In the genomic region with DNA sequence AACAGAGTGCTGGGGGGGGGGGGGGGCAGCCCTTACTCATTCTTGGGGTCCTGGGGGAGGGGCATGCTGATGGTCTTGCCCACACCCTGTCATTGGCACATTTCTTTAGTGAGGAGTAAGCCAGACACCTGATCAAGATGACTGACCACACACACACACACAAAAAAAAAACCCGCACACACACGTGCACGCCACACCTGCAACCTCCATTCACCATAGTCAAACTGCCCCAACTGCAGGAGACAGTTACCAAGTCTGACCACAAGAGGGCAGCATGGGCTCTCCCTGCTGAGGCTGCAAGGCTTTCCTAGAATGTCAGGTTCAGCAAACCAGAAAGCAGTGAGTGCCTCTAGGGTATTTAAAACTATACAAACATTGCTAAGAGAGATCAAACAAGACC, we compare ENCODE assay signal across 9 mouse cellular contexts. TPM values are rescaled to one million over a fixed set of nuclear protein-coding genes. Genes with fewer than 3 reads are reported as not detected.
A peak's percentile ranks its signal among the peaks of the same experiment; 100 is the strongest.
DNase-seq lines count a peak whose midpoint lies in the region; ATAC-seq lines count a peak whose summit lies in the region.
"Had no signal": no experiment of that assay in that cellular context is flagged by ENCODE, and none has a peak within 500 bp of the region (broad histone marks: within the 10 kb centered on the region; RNA-seq: fewer than 3 reads in every experiment).

No protein-coding gene starts in this region.

- H3K4me3 ChIP-seq in heart, embryonic 11.5 days (ENCODE audit: low read depth, low read length), result no peak overlapping the region
- no peak overlapping the region for H3K4me3 ChIP-seq in hindbrain, embryonic 14.5 days (replicated peaks; ENCODE audit: low read length)
- no peak overlapping the region for H3K4me3 ChIP-seq in midbrain, embryonic 13.5 days (replicated peaks)
- H3K4me3 ChIP-seq: myocyte had no signal

- WGBS in heart, embryonic 11.5 days (ENCODE audit: insufficient replicate concordance), result 38% methylated on average over 3 of the region's 3 CpGs
- WGBS in hindbrain, embryonic 14.5 days, result 36% methylated on average over 3 of the region's 3 CpGs
- 26% methylated on average over 3 of the region's 3 CpGs for WGBS in midbrain, embryonic 13.5 days

- intact Hi-C loops in left cerebral cortex, postnatal 10 days (cut with DNase I), result loop anchor here (5.0 to 10.0 kb wide), 2 partner anchors 170 to 272 kb away; no protein-coding TSS in a partner anchor

- H3K27me3 ChIP-seq in heart, embryonic 11.5 days (ENCODE audit: control insufficient read depth, insufficient read depth, low read length), result no peaks in the 10 kb centered on the region
- no peaks in the 10 kb centered on the region for H3K27me3 ChIP-seq in hindbrain, embryonic 14.5 days (ENCODE audit: control insufficient read depth, insufficient read depth, low read length)
- no peaks in the 10 kb centered on the region for H3K27me3 ChIP-seq in midbrain, embryonic 13.5 days

- no peak overlapping the region for H3K9ac ChIP-seq in heart, embryonic 11.5 days (ENCODE audit: low read depth, low read length)
- no peak overlapping the region for H3K9ac ChIP-seq in hindbrain, embryonic 14.5 days
- H3K9ac ChIP-seq in midbrain, embryonic 13.5 days (replicated peaks), result no peak overlapping the region

- no peak overlapping the region for H3K4me2 ChIP-seq in heart, embryonic 11.5 days
- H3K4me2 ChIP-seq in hindbrain, embryonic 14.5 days (replicated peaks), result no peak overlapping the region
- no peak overlapping the region for H3K4me2 ChIP-seq in midbrain, embryonic 13.5 days (replicated peaks)

- H3K9me3 ChIP-seq in heart, embryonic 11.5 days (replicated peaks; ENCODE audit: control insufficient read depth, low read length), result no peaks in the 10 kb centered on the region
- no peaks in the 10 kb centered on the region for H3K9me3 ChIP-seq in hindbrain, embryonic 14.5 days (ENCODE audit: control insufficient read depth, low read length)
- no peaks in the 10 kb centered on the region for H3K9me3 ChIP-seq in midbrain, embryonic 13.5 days

- no peak for ATAC-seq in heart, embryonic 11.5 days (replicated peaks; ENCODE audit: insufficient number of reproducible peaks, low FRiP score, low TSS enrichment)
- ATAC-seq in hindbrain, embryonic 14.5 days (ENCODE audit: low FRiP score), result 0 out of 2 replicates have a peak, but pooled peaks have one; percentile 53
- 0 out of 2 replicates have a peak, but pooled peaks have one; percentile 19 for ATAC-seq in midbrain, embryonic 13.5 days

- peak; percentile 61 to 81 for DNase-seq in heart, adult 18-20 months
- DNase-seq in adrenal gland, postnatal 25 days, result peak; percentile 83
- DNase-seq in embryo, embryonic 9.5 days (ENCODE audit: extremely low spot score), result peak; percentile 83
- DNase-seq in hindbrain, embryonic 14.5 days (ENCODE audit: low spot score), result peak; percentile 85
- peak; percentile 74 to 80 for DNase-seq in left cerebral cortex, postnatal 10 days (ENCODE audit: extremely low spot score in 1 of 2, low spot score in 2 of 2)
- DNase-seq in spleen, postnatal 14 days (ENCODE audit: low spot score in 2 of 2), result peak; percentile 29 to 59

- peaks cover 19% of the 10 kb centered on the region for H3K36me3 ChIP-seq in heart, embryonic 11.5 days (ENCODE audit: control insufficient read depth, insufficient read depth, low read length)
- H3K36me3 ChIP-seq in hindbrain, embryonic 14.5 days (replicated peaks; ENCODE audit: control insufficient read depth, insufficient read depth), result no peaks in the 10 kb centered on the region
- peaks cover 14% of the 10 kb centered on the region; the same call in 1 of the 2 replicates for H3K36me3 ChIP-seq in midbrain, embryonic 13.5 days

- H3K4me1 ChIP-seq in heart, embryonic 11.5 days (ENCODE audit: control insufficient read depth, insufficient read depth, low read length), result 0 out of 2 replicates have a peak, but pooled peaks cover 2% of the 10 kb centered on the region
- H3K4me1 ChIP-seq in hindbrain, embryonic 14.5 days (replicated peaks; ENCODE audit: control insufficient read depth, insufficient read depth, low read length), result peaks cover 4% of the 10 kb centered on the region; the same call in 1 of the 2 replicates
- no peaks in the 10 kb centered on the region for H3K4me1 ChIP-seq in midbrain, embryonic 13.5 days (replicated peaks)

- H3K27ac ChIP-seq in heart, embryonic 11.5 days (ENCODE audit: low read depth, low read length), result no peak overlapping the region
- H3K27ac ChIP-seq in hindbrain, embryonic 14.5 days, result no peak overlapping the region
- no peak overlapping the region for H3K27ac ChIP-seq in midbrain, embryonic 13.5 days

RNA-seq across cellular contexts. Expression of a gene that starts 50.4 kb away (rescaled TPM):
- 1 to 10 TPM; 5.4 to 6.7 TPM for total RNA-seq in heart, adult 18-20 months (2021)
- polyA plus RNA-seq in heart, embryonic 11.5 days (2014; fragmentation: Nextera tagmentation; extraction: Ambion mirVana), result 15.3 and 15.8 TPM in 2 replicates
- 18.0 and 21.1 TPM in 2 replicates for total RNA-seq in adrenal gland, postnatal 25 days (2021)
- 42.1 and 42.4 TPM in 2 replicates for polyA plus RNA-seq in hindbrain, embryonic 14.5 days (2014; fragmentation: Nextera tagmentation; extraction: Ambion mirVana)
- 10 to 100 TPM; 27.4 to 27.6 TPM for total RNA-seq in left cerebral cortex, postnatal 10 days (2021)
- polyA plus RNA-seq in midbrain, embryonic 13.5 days (2015; fragmentation: Nextera tagmentation; extraction: Ambion mirVana), result 33.0 and 35.8 TPM in 2 replicates
